Mouse (Mus musculus): ENCODE measurements around the gene Lrrc36. TPM values are rescaled to one million over a fixed set of nuclear protein-coding genes. Genes with fewer than 3 reads are reported as not detected.
A peak's percentile ranks its signal among the peaks of the same experiment; 100 is the strongest.

The Lrrc36 gene
- 1 to 10 TPM; 1.6 to 1.7 TPM for total RNA-seq (2021)
- long read RNA-seq, experiment 1, partial matches to known transcripts: 0 of 2 reads
- long read RNA-seq, experiment 1, other reads (novel, unspliced or antisense): 2 of 2 reads
- long read RNA-seq, experiment 2, partial matches to known transcripts: 0 of 1 reads
- long read RNA-seq, experiment 2, other reads (novel, unspliced or antisense): 1 of 1 reads

DNA sequence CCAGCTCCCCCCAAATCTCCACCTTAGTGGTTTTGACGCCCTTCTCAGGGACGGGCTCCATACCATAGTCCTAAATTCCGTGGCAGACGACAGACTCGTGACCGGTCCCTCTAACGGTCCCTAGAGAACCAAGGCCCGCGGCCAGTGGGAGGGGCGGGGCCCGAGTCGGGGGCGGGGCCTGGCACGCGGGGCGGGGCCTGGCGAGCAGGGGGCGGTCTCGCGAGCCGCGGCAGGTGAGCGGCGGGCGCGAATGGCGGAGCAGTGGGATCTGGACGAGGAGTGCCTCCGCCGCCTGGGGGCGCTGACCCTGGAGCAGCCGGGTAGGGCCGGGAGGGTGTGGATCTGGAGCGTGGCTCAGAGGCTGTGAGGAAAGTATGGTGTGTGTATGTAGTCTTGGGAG lies at the start of gene Lrrc36, which contains the start of gene Kctd19:
TSS of gene Lrrc36 (plus strand) at position 181 of the 400 bp plus-strand sequence.
TSS of gene Kctd19 (minus strand) at position 112 of the 400 bp plus-strand sequence.
- DNase-seq (ENCODE audit: low spot score in 2 of 2): peak; percentile 24 to 48

DNA sequence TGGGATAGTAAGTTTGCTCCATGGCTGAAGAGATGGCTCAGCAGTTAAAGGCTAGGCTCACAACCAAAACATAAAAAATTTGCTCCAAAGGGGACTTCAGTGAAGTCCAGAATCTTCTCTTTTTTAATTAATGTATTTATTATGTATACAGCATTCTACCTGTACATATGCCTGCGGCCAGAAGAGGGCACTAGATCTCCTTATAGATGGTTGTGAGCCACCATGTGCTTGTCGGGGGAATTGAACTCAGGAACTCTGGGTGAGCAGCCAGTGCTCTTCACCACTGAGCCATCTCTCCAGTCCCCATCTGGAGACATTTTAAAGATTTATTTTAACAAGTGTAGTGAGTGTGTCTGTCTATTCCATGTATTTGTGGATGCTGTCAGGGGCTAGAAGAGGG lies 46.3 kb upstream of the Lrrc36 start:
- DNase-seq (ENCODE audit: low spot score in 2 of 2): no peak

DNA sequence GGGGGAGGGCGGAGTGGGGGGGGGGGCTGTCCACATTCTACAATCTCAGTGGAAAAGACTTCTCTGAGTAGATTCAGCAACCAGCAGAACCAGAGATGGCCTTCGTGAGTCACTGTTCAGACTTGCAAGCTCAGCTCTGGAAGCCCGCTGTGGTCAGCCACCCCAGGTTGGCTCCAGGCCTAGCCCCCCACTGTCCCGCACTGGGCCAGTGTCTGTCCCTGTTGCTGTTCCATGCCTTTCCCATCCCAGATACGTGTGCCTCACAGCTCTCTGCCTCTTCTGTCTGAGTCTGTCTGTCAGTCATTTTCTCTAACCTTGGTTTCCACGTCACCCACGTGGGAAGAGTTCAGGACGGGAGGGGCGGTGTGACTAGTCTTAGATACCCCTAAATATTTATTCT lies 40.9 kb upstream of the Lrrc36 start:
- no peak for DNase-seq (ENCODE audit: low spot score in 2 of 2)

DNA sequence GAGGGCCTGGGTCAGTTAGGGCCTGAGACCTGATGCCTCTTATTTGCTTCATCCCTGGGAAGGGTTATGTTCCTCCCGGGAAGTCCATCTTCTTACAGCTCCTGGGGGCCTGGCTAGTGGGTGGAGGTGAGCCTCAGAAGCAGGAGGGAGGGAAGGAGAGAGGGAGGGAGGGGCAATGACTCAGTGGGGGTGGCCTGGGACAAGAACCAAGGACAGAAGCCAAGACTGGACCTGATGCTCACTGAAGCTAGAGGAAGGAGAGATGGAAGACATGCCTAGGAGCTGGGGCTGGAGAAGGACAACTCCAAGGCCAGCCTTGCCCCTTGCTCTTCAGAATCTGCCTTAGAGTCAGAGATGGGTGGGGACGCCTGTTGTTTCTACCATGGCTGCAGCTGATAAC lies 40.3 kb upstream of the Lrrc36 start, which contains the start of gene Plekhg4:
TSS of gene Plekhg4 (plus strand) at position 243 of the 400 bp plus-strand sequence.
- no peak for DNase-seq (ENCODE audit: low spot score in 2 of 2)

DNA sequence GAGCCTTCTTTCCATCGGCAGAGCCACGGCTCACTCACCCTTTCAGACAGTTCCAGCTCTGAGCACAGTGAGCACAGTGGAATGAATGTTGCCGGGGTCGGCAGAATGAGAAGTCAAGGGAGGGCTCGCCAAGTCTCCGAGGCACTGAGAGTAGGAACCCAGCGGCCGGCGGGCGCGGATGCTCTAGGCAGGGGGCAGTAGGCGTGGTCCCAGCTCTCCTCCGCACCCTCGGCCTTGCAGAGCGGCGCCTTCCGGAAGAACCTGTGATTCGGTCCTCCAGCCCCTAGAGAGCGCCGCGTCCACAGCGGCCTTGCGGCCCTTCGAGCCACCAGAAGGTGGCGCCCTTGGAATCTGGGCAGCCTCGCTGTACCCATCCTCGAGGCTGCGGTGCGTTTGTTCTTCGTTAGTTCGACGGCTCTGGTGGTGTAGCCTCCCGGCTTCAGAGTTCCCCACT lies 38.8 kb upstream of the Lrrc36 start:
- no peak for DNase-seq (ENCODE audit: low spot score in 2 of 2)

DNA sequence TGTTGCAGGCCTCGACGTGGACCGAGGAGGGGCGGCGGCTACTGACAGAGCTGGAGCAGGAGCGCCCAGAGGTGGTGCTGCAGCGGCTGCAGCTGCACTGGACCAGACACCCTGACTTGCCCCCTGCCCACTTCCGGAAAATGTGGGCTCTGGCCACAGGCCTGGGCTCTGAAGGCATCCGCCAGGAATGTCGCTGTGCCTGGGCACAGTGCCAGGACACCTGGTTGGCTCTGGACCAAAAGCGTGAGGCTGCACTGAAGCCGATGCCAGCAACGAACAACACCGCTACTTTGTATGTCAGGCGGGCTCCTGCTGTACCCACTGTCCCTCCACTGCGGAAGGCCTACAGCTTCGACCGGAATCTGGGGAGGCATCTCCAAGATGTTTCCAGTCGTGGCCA lies 34.7 kb upstream of the Lrrc36 start:
- peak in 1 of 2 experiments; percentile 42 for DNase-seq (ENCODE audit: low spot score in 2 of 2)

DNA sequence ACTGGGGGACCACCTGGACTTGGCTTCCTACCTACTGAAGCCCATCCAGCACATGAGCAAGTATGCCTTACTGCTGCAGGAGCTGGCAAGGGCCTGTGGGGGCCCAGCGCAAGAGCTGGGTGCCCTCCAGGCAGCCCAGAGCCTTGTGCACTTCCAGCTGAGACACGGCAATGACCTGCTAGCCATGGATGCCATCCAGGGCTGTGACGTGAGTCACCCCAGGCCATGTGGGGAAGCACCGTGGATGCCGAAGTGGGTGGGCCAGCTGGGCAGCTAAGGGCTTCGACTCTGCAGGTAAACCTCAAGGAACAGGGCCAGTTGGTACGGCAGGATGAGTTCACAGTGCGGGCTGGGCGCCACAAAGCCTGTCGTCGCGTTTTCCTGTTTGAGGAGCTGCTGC lies 33.1 kb upstream of the Lrrc36 start:
- no peak for DNase-seq (ENCODE audit: low spot score in 2 of 2)

DNA sequence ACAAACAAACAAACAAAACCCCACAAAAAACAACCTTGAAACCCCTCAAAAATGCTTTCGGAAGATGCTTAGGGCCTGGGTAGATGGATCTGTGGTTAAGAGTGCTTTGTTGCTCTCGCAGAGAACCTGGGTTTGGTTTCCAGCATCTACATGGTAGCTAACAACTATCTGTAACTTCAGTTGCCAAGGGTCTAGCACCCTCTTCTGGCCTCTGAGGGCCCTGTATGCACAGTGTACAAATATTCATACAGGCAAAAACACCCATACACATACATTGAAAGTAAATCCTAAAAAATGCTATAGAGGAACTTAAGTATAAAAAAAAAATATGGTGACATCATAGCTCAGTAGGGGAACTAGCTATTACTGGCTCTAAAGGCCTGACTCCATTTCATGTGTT lies 29.3 kb upstream of the Lrrc36 start:
- DNase-seq (ENCODE audit: low spot score in 2 of 2): no peak

DNA sequence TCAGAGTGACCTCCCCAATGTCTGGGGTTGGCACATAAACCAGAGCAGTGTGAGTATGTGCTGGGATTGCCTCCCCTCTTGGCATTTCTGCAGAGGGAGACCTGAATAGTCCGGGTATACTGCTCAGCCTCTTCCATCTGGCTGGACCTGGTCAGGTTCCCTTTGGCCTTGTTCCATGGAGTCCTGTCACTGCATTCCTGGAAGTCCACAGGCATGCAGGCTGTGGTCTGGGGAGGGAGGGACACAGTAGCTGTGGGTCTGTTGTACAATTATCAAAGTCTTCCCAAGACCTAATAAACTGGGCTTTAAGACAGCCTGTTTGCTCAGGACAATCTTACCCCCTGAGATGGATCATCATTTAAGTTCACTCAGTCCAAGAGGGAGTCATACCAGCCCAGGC lies 26.2 kb upstream of the Lrrc36 start:
- no peak for DNase-seq (ENCODE audit: low spot score in 2 of 2)

DNA sequence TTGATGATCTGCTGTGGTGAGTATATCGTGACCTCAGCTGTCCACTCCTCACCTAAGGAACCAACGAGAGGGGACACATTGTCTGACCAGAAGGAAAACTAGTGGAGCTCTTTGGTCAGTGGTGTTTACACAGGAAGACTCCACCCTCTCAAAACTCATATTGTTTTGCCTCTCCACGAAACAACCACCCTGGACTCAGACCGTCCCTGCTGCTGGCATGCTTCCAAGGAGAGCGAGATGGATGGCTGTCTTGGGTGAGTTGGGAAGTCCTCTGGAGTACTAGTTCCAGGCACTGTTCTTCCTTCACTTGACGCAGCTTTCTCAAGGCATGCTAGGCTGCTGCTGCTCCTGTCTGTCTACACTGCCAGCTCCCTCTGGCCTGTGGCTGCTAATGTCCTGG lies 24.3 kb upstream of the Lrrc36 start:
- no peak for DNase-seq (ENCODE audit: low spot score in 2 of 2)

DNA sequence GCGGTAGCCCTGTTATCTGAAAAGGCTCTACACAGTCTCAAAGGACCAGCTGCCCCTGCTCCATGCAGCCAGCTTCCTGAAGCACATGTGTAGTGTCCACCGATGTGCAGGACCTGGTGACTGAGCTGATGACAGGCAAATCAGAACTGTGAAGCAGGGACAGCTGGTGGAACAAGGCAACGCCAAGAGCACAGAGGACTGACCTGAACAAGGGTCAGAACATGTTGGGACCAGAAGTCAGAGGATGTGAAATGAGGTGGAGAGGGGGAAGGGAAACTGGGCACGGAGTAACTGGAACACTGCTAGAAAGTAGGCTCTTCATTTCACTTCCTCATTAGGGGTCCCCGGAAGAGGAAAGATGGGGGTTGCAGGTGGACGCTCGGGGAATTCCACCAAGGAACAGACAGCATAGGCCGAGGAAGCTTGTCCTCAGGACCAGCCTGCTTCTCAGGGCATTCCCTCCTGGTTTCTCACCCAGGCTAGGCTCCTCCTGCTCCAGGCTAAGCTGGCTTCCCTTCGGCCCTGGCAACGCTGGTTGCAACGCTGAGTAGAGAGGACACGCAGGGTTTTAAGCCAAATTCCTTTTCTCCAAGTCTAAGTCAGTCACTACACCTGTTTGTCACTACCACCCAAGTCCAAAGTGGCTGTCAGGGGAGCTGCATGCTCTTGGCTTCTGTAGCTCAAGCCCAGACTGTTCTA lies 20.1 kb upstream of the Lrrc36 start:
- no peak for DNase-seq (ENCODE audit: low spot score in 2 of 2)

DNA sequence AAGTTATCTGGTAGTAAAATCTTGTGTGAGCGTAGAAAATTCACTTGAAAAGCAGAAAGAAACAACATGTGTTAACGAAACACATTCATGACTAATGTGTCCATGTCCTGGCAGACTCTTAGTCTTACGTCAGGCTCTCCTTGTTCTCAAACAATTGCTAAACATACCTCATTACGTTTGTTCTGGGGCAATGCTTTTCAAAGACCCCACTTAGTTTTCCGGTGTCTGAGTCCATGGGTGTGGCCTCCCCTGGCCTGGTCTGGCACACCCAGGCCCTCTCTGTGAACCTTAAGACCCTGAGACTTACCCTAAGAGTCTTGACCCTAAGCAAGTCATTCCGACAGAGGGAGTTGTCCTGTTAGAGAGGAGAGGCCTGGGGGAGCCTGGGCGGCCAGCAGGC lies 19.5 kb upstream of the Lrrc36 start:
- DNase-seq (ENCODE audit: low spot score in 2 of 2): no peak

DNA sequence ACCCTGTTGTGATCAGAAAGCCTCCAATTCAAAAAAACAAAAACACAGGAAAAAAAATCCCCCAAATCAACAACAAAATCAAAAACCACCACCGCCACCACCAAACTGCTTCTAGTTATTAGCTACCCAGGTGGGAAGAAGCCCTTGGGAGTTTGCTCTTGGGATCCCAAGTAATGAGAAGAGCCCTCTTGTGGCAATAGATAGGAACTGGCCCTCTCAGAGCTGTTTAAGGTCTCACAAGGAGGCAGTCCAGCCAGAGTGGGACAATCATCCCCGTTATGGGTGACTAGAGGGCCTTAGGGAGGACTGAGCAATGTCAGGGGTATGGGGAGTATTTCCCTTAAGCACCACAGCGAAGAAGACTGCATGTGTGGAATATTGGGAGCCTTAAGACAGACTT lies 15.6 kb upstream of the Lrrc36 start:
- DNase-seq (ENCODE audit: low spot score in 2 of 2): no peak

DNA sequence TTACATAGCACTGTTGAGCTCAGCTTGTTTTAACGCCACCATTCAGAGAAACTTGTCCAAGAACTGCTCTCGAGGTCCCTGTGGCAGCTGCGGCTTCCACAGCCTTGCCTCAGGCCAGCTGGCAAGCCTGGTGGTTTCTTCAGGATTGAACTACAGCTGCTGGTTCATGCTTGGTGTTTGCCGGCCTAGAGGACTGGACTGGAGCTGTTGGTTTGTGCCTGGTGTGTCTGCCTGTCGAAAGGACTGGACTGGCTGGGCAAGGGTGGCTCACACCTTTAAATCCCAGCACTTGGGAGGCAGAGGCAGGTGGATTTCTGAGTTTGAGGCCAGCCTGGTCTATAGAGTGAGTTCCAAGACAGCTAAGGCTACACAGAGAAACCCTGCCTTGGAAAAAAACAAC lies 13.4 kb upstream of the Lrrc36 start:
- no peak for DNase-seq (ENCODE audit: low spot score in 2 of 2)

DNA sequence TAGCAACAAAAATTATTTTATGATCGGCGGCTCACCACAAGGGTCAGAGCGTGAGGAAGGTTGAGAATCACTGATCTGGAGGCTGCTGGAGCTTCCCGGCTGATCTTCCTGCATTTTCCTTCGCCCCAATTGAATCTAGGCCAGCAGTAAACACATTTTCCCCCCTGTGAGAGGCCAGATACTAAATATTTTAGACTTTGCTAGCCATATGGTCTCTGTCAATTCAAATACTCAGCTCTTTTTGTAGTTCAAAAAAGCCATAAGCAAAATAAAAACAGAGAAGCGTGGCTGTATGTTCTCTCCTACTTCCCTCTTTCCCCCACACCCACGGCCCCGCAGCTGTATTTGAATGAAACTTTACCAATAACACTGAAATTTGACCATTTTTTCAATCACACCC lies 9.9 kb upstream of the Lrrc36 start:
- DNase-seq (ENCODE audit: low spot score in 2 of 2): no peak

DNA sequence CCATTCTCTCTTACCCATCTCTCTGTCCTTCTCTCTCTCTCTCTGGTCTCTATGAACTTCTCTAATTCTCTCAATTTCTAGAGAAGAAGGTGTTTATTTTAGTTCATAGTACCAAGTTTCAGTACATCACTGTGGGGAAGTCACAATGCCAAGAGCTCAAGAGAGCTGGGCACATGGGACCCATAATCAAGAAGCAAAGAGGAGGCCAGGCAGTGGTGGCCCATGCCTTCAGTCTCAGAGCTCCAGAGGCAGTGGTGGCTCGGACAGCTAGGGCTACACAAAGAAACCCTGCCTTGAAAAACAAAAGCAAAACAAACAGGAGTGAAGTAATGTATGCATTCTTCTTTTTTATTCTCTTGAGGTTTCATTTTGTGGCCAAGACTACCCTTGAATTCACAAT lies 8.9 kb upstream of the Lrrc36 start:
- DNase-seq (ENCODE audit: low spot score in 2 of 2): no peak

DNA sequence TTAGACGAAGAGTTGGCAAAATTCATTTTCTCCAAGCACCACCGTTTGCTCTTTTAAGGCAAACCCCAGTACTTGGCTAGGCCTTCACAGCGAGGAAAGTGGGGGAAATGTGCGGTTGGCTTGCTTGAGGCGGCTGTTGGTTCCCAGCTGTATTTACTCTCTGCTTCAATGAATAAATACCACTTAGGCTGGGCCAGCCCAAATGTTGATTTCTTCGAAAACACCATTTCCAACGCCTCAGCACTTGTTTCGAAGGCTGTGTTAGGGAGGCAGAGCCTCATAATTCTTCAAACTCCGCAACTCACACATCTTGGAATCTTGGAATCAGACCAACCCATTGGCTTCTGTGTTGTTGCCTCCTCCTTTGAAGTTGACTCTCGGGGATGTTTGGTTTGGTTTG lies 7.0 kb upstream of the Lrrc36 start:
- DNase-seq (ENCODE audit: low spot score in 2 of 2): no peak

DNA sequence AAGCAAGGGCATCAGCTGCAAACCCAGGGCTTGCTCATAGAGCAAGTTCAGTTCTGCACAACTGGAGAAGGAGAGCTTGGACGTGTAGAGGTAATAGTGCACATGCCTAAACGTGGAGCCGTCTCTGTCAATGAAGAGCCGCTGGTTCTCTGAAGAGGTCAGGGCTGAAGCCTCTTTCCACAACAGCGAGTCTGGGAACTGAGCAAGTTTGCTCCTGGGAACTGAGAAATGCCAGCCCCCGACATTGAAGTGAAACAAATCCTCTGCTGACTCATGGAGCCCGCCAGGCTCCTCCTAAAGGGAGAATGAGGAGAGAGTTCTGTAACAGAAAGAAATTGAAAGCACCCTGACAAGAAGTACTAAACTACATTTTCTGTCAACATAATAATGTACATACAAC lies 5.0 kb upstream of the Lrrc36 start:
- DNase-seq (ENCODE audit: low spot score in 2 of 2): no peak

DNA sequence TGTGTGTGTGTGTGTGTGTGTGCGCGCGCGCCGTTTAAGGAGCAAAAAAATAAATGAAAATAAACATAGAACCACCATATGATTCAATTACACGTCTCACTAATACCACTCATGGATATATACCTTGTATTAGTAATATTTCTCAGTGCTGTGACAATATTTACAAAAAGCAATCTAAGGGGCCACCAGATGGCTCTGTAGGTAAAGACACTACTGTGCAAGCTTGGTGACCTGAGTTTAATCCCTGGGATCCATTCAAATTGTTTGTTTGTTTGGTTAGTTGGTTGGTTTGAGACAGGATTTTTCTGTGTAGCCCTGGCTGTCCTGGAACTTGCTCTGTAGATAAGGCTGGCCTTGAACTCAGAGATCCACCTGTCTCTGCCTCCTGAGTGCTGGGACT lies 3.4 kb upstream of the Lrrc36 start:
- DNase-seq (ENCODE audit: low spot score in 2 of 2): no peak

DNA sequence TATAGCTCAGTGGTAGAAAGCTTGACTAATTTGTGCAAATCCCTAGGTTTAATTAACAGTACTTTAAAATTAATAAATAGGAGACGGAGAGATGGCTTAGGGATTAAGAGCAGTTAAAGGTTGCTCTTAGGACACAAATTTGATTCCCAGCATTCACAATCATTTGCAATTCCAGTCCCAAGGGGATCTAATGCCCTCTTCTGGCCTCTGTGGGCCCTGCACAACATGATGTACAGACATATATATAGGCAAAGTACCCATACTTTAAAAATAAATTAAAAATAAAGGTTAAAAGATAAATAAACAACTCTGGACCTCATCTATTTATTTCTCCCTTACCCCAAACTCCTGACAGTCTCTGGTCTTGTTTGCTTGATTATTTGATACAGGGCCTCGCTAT lies 5.6 kb downstream of the Lrrc36 start:
- DNase-seq (ENCODE audit: low spot score in 2 of 2): no peak

DNA sequence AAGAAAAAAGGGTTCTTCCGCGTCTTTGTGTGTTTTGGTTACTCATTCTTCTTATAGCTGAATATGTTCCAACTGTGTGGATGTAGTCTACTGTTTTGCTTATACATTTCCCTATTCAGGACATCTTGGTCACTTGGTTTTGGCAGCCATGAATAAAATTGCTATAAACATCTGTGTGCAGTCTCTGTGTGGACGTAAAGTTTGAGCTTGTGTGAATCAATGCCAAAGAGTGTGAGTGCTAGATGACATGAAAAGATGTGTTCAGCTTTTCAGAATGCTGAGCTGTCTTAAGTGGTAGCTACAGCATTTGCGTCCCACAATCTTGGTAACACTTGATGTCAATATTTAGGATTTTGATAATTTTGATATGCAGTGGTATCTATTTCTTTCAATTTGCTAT lies 6.4 kb downstream of the Lrrc36 start:
- DNase-seq (ENCODE audit: low spot score in 2 of 2): no peak

DNA sequence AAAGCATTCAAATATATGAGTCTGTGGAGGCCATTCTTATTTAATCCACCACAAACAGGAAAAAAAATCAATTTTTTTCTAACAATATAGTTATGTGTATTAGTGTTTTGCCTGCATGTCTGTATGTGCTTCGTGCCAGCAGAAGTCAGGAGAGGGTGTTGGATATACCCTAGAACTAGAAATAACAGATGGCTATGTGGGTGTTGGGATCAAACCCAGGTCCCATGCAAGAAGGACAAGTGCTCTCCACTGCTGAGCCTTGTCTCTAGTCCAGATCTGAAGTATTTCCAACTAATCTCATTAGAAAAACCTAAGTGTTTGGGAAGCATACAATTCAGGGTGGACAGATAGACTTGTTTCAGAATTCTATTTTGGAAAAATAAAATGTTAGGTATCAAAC lies 8.6 kb downstream of the Lrrc36 start:
- DNase-seq (ENCODE audit: low spot score in 2 of 2): no peak

DNA sequence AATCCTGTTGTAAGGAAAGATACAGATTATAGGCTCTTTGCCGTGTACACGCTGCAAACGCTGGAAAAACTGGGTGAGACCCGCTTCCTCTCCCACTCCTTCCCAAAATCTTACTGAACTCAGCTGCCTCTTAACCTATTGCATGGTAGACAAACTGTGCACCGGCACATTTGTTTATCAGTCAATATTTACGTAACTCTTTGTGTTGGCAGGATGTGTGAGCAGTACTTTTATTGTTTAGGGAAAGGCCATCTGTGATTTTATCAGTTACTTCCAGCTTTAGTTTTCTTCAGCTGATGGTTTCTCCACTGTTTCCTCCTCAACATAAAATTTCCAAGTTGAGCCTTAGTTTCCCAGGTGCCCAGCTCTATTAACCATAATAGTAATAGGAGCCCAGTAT lies 13.5 kb downstream of the Lrrc36 start:
- no peak for DNase-seq (ENCODE audit: low spot score in 2 of 2)
